Mouse (Mus musculus): Measurements from ENCODE around the gene Micall2. TPM values are rescaled to one million over a fixed set of nuclear protein-coding genes. Genes with fewer than 3 reads are reported as not detected.

Gene Micall2
- polyA plus RNA-seq, 1 experiment: 3.3 TPM

- DNase-seq: no peak
- H3K4me1 ChIP-seq (ENCODE audit: control insufficient read depth, insufficient read depth, low read length): peaks cover 12% of the 10 kb centered on the region
- 83% methylated on average over 7 of the region's 7 CpGs for WGBS
- H3K27ac ChIP-seq (ENCODE audit: insufficient read depth, low read depth, low read length): no peak overlapping the region
- no peaks in the 10 kb centered on the region for H3K36me3 ChIP-seq (ENCODE audit: control insufficient read depth, insufficient read depth, low read length)
- H3K27me3 ChIP-seq (replicated peaks; ENCODE audit: control insufficient read depth, insufficient read depth, low read length): no peaks in the 10 kb centered on the region
- TF ChIP-seq CTCF (conservative IDR thresholded peaks at IDR 0.05; ENCODE audit: insufficient read depth, insufficient read length, low read depth, low read length): no peak
- no peak overlapping the region for H3K4me3 ChIP-seq (ENCODE audit: insufficient read depth, low read depth, low read length)
These were observed 2.6 kb upstream of the Micall2 start for GRCm38 (mm10) chr5:139738592-139739315.

- Histone ChIP-seq H3K36me3 (ENCODE audit: control insufficient read depth, insufficient read depth, low read length) (no peaks in the 10 kb centered on the region), H3K4me1 (ENCODE audit: control insufficient read depth, insufficient read depth, low read length) (peaks cover 14% of the 10 kb centered on the region), H3K27me3 (replicated peaks; ENCODE audit: control insufficient read depth, insufficient read depth, low read length) (no peaks in the 10 kb centered on the region), H3K27ac (ENCODE audit: insufficient read depth, low read depth, low read length) (no peak overlapping the region), H3K4me3 (ENCODE audit: insufficient read depth, low read depth, low read length) (no peak overlapping the region)
- TF ChIP-seq CTCF (conservative IDR thresholded peaks at IDR 0.05; ENCODE audit: insufficient read depth, insufficient read length, low read depth, low read length) (no peak), POLR2A (IDR thresholded peaks at IDR 0.05; ENCODE audit: low read depth, low read length) (no peak)
- DNase-seq: peak; percentile 90
- 52% methylated on average over 14 of the region's 14 CpGs for WGBS
These were observed 1.9 kb upstream of the Micall2 start for GRCm38 (mm10) chr5:139737841-139738591.

- 10% methylated on average over 10 of the region's 10 CpGs for WGBS
- H3K4me3 ChIP-seq (ENCODE audit: insufficient read depth, low read depth, low read length): no peak overlapping the region
These were observed 386 bp upstream of the Micall2 start for GRCm38 (mm10) chr5:139736504-139736940.

GRCm38 (mm10) chr5:139734746-139735145 is 1.4 kb downstream of the Micall2 start:
- Histone ChIP-seq H3K4me1 (ENCODE audit: control insufficient read depth, insufficient read depth, low read length) (peaks cover 33% of the 10 kb centered on the region), H3K4me3 (ENCODE audit: insufficient read depth, low read depth, low read length) (no peak overlapping the region), H3K36me3 (ENCODE audit: control insufficient read depth, insufficient read depth, low read length) (no peaks in the 10 kb centered on the region), H3K27ac (ENCODE audit: insufficient read depth, low read depth, low read length) (no peak overlapping the region), H3K27me3 (replicated peaks; ENCODE audit: control insufficient read depth, insufficient read depth, low read length) (no peaks in the 10 kb centered on the region)
- no peak for TF ChIP-seq CTCF (conservative IDR thresholded peaks at IDR 0.05; ENCODE audit: insufficient read depth, insufficient read length, low read depth, low read length)
- TF ChIP-seq POLR2A (IDR thresholded peaks at IDR 0.05; ENCODE audit: low read depth, low read length): no peak
- WGBS: 60% methylated on average over 7 of the region's 7 CpGs
- no peak for DNase-seq

More at GRCm38 (mm10) chr5:139736504-139736940, 386 bp upstream of the Micall2 start:
- H3K27ac ChIP-seq (ENCODE audit: insufficient read depth, low read depth, low read length): 0 out of 2 replicates have a peak overlapping the region, but pooled peaks have one; percentile 21
- TF ChIP-seq POLR2A (IDR thresholded peaks at IDR 0.05; ENCODE audit: low read depth, low read length) (no peak), CTCF (conservative IDR thresholded peaks at IDR 0.05; ENCODE audit: insufficient read depth, insufficient read length, low read depth, low read length) (no peak)
- H3K27me3 ChIP-seq (replicated peaks; ENCODE audit: control insufficient read depth, insufficient read depth, low read length): no peaks in the 10 kb centered on the region
- peaks cover 23% of the 10 kb centered on the region for H3K4me1 ChIP-seq (ENCODE audit: control insufficient read depth, insufficient read depth, low read length)
- no peak for DNase-seq
- no peaks in the 10 kb centered on the region for H3K36me3 ChIP-seq (ENCODE audit: control insufficient read depth, insufficient read depth, low read length)

GRCm38 (mm10) chr5:139734016-139734415 is 2.1 kb downstream of the Micall2 start:
- Histone ChIP-seq H3K27me3 (replicated peaks; ENCODE audit: control insufficient read depth, insufficient read depth, low read length) (no peaks in the 10 kb centered on the region), H3K36me3 (ENCODE audit: control insufficient read depth, insufficient read depth, low read length) (no peaks in the 10 kb centered on the region), H3K27ac (ENCODE audit: insufficient read depth, low read depth, low read length) (no peak overlapping the region), H3K4me1 (ENCODE audit: control insufficient read depth, insufficient read depth, low read length) (peaks cover 33% of the 10 kb centered on the region), H3K4me3 (ENCODE audit: insufficient read depth, low read depth, low read length) (no peak overlapping the region)
- TF ChIP-seq CTCF (conservative IDR thresholded peaks at IDR 0.05; ENCODE audit: insufficient read depth, insufficient read length, low read depth, low read length) (no peak), POLR2A (IDR thresholded peaks at IDR 0.05; ENCODE audit: low read depth, low read length) (no peak)
- DNase-seq: no peak
- WGBS: 62% methylated on average over 3 of the region's 3 CpGs

GRCm38 (mm10) chr5:139732634-139733107 is 3.5 kb downstream of the Micall2 start:
- TF ChIP-seq CTCF (conservative IDR thresholded peaks at IDR 0.05; ENCODE audit: insufficient read depth, insufficient read length, low read depth, low read length): no peak
- TF ChIP-seq POLR2A (IDR thresholded peaks at IDR 0.05; ENCODE audit: low read depth, low read length): no peak
- H3K36me3 ChIP-seq (ENCODE audit: control insufficient read depth, insufficient read depth, low read length): no peaks in the 10 kb centered on the region
- H3K27me3 ChIP-seq (replicated peaks; ENCODE audit: control insufficient read depth, insufficient read depth, low read length): no peaks in the 10 kb centered on the region
- 30% methylated on average over 11 of the region's 11 CpGs for WGBS
- peak; percentile 80 for DNase-seq
- H3K4me1 ChIP-seq (ENCODE audit: control insufficient read depth, insufficient read depth, low read length): peaks cover 30% of the 10 kb centered on the region
- H3K27ac ChIP-seq (ENCODE audit: insufficient read depth, low read depth, low read length): peak overlapping the region; percentile 51
- H3K4me3 ChIP-seq (ENCODE audit: insufficient read depth, low read depth, low read length): no peak overlapping the region; the same call in 1 of the 2 replicates

All from kidney, adult 2 months (tissue).